Mouse (Mus musculus) embryonic facial prominence, embryonic 14.5 days (tissue): ENCODE results near the gene Tssc4. TPM values are rescaled to one million over a fixed set of nuclear protein-coding genes. Genes with fewer than 3 reads are reported as not detected.

ENCODE experiments used
- ATAC-seq: fragments of 200-750 bp; cut with Nextera tagmentation; 2 replicates; pipeline ENCODE4 v1.8.0; 2017; ENCODE audit warnings: low read depth, moderate number of reproducible peaks, moderate TSS enrichment
- DNase-seq: peaks from one replicate; pipeline ENCODE4 v3.0.0-alpha.2; 2015; ENCODE audit warnings: low spot score
- H3K27ac ChIP-seq: fragments of 300-500 bp; sonication (generic); replicated peaks from 2 replicates; pipeline ENCODE4 v1.5.1; 2014; ENCODE audit warnings: low read depth, mild to moderate bottlenecking, low read length, moderate library complexity
- H3K27me3 ChIP-seq: fragments of 300-500 bp; sonication (generic); replicated peaks from 2 replicates; pipeline ENCODE4 v1.6.1; 2014; ENCODE audit warnings: low read length; ENCODE audit not compliant: control insufficient read depth, insufficient read depth
- H3K36me3 ChIP-seq: fragments of 300-500 bp; sonication (generic); 2 replicates; pipeline ENCODE4 v1.6.1; 2014; ENCODE audit warnings: low read length, mixed read lengths; ENCODE audit not compliant: control insufficient read depth, insufficient read depth
- H3K4me1 ChIP-seq: fragments of 300-500 bp; sonication (generic); 2 replicates; pipeline ENCODE4 v1.6.1; 2014; ENCODE audit warnings: antibody characterized with exemption, low read length; ENCODE audit not compliant: control insufficient read depth, insufficient read depth
- H3K4me2 ChIP-seq: fragments of 300-500 bp; sonication (generic); 2 replicates; pipeline ENCODE4 v1.6.1; 2014; ENCODE audit warnings: low read depth, mild to moderate bottlenecking, low read length, moderate library complexity, mixed read lengths
- H3K4me3 ChIP-seq: fragments of 300-500 bp; sonication (generic); 2 replicates; pipeline ENCODE4 v1.5.1; 2014; ENCODE audit warnings: low read depth, mild to moderate bottlenecking, low read length
- H3K9ac ChIP-seq: fragments of 300-500 bp; sonication (generic); 2 replicates; pipeline ENCODE4 v1.6.1; 2014; ENCODE audit warnings: low read depth, mild to moderate bottlenecking, low read length, moderate library complexity, mixed read lengths
- H3K9me3 ChIP-seq: fragments of 300-500 bp; sonication (generic); 2 replicates; pipeline ENCODE4 v1.6.1; 2016; ENCODE audit warnings: low read length; ENCODE audit not compliant: control insufficient read depth
- WGBS: fragments of 180-500 bp; shearing (Covaris S2); extraction: QIAGEN DNeasy Blood & Tissue Kit; methylation state at CpG from one replicate; pipeline ENCODE4 v1.1.7; 2014; 5-methylcytosine and 5-hydroxymethylcytosine counted together
- polyA plus RNA-seq: library from polyadenylated mRNA; unstranded; fragments of >200 nt; fragmentation: Nextera tagmentation; extraction: Ambion mirVana; gene quantifications from 2 replicates; pipeline ENCODE4 v1.2.1, GENCODE M21; 2014

Gene Tssc4
- 52.2 and 66.7 TPM in 2 replicates for polyA plus RNA-seq

DNA sequence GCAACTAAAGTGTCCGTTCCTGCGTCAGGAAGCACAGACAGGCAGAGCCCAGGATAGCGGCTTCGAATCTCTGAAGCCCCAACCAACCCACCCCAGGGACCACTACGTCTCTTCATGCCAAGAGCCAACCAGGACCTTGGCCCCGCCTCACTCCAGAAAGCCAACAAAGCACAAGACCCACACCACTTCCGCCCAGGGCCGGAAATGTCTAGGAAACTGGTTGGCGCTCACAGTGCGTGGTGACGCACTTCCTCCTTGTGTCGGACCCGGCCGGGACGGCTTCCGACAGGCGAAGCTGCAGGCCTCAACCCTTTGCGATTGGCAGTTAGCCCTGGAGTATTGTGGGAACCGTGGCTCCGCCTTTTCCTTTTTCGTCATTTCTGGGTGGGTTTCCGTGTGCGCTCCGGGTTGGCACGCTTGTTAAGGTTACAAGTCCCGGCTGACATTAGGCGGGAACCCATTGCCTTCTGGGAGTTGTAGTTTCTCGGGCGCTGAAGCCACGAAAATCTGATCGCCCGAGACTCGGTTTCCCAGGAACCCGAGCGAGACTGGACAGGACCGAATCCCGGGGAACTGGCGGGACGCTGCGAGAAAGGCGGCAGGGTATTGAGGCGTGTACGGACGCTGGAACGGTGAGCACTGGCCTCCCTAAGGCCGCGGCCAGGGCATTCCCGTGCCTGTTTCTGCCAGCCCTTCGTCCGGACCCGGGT is at the start of gene Tssc4:
Gene Tssc4 (plus strand): TSS at position 368 of the 710 bp plus-strand sequence.
- peak; percentile 97 for ATAC-seq
- under 1% methylated on average over 47 of the region's 51 CpGs for WGBS
- Histone ChIP-seq H3K4me1 (peaks cover 18% of the 10 kb centered on the region), H3K9me3 (no peaks in the 10 kb centered on the region), H3K9ac (peak within 1 kb of the TSS; percentile 93), H3K4me3 (peak within 1 kb of the TSS; percentile 84), H3K4me2 (peak within 1 kb of the TSS; percentile 86), H3K36me3 (peaks cover 58% of the 10 kb centered on the region), H3K27ac (peak within 1 kb of the TSS; percentile 97), H3K27me3 (no peaks in the 10 kb centered on the region)
- peak; percentile 100 for DNase-seq

DNA sequence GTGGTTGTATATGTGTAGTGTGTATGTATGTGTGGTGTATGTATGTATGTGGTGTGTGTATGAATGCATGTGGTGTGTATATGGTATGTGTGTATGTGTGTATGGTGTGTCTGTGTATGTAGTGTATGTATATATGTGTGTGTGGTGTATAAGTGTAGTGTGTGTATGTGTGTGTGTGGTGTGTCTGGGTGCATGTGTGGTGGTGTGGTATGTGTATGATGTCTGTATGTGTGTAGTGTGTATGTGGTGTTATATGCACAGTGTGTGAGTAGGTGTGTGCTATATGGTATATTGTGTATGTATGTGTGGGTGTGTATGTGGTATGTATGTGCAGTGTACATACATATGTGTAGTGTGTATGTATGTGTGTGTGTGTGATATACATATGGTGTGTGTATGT is 49.0 kb upstream of the Tssc4 start:
- H3K27ac ChIP-seq, result no peak overlapping the region
- no peak for DNase-seq
- H3K27me3 ChIP-seq, result no peaks in the 10 kb centered on the region
- H3K36me3 ChIP-seq, result peaks cover 4% of the 10 kb centered on the region; the same call in 1 of the 2 replicates
- no peaks in the 10 kb centered on the region for H3K9me3 ChIP-seq
- ATAC-seq, result no peak
- no peak overlapping the region for H3K4me2 ChIP-seq
- H3K4me1 ChIP-seq, result peaks cover 14% of the 10 kb centered on the region
- no peak overlapping the region for H3K9ac ChIP-seq
- H3K4me3 ChIP-seq, result no peak overlapping the region

DNA sequence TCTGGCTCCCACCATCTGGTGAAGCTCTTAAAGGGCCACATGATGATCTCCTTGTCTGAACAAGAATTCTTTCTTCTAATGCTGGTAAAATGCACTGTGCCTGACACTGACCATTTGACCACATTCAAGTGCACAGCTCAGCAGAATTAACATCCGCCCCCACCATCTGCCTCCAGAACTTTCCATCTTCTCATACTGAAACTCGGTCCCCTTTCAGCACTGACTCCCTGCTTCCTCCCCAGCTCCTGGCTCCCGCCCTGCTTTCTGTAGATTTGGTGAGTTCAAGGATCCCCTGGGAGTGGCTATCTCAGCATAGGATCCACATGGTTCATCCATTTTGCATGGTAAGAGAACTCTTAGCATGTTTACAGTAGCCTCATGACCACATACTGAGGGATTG is 48.3 kb upstream of the Tssc4 start:
- no peaks in the 10 kb centered on the region for H3K9me3 ChIP-seq
- H3K27ac ChIP-seq, result no peak overlapping the region
- ATAC-seq (no peak), DNase-seq (no peak)
- no peak overlapping the region for H3K9ac ChIP-seq
- H3K4me3 ChIP-seq, result no peak overlapping the region
- no peaks in the 10 kb centered on the region for H3K27me3 ChIP-seq
- WGBS, result 71% methylated on average over 3 of the region's 3 CpGs
- peaks cover 7% of the 10 kb centered on the region for H3K4me1 ChIP-seq
- H3K36me3 ChIP-seq, result peaks cover 8% of the 10 kb centered on the region; the same call in 1 of the 2 replicates
- H3K4me2 ChIP-seq, result no peak overlapping the region

DNA sequence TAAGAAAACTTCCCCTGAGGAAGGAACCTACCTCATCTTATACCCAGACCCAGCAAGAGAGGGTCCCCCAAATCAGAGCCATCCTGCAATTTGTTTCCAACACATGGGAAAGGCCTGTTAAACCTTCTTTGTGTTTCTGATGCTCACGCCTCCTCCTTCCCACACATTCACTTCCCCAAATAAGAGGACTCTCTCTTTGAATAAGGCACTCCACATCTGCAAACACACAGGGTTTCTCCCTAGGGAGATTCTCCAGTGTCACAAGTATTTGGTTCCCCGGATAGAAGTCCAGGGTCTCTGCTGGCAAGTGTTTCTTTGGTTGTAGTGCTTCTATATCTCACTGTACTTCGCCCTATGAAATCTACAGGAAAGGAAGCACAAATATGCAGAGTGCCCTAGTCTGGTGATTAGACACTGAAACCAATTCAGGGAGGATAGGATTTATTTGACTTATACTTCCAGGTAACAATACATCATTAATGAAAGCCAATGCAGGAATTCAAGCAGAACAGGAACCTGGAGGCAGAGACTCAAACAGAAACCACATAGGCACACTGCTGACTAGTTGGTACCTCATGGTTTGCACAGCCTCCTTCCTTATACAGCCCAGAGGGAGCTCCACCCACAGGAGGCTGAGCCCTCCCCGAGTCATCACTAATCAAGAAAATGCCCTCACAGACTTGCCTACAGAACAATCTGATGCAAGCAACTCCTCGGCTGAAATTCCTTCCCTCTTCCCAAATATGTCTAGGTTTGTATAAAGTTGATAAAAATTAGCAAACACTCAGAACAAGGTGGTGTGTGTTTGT is 47.5 kb upstream of the Tssc4 start:
- no peaks in the 10 kb centered on the region for H3K9me3 ChIP-seq
- no peak overlapping the region for H3K27ac ChIP-seq
- H3K27me3 ChIP-seq, result no peaks in the 10 kb centered on the region
- ATAC-seq (no peak), DNase-seq (no peak)
- WGBS, result 52% methylated on average over 5 of the region's 5 CpGs
- H3K36me3 ChIP-seq, result peaks cover 8% of the 10 kb centered on the region; the same call in 1 of the 2 replicates
- H3K4me3 ChIP-seq, result no peak overlapping the region
- H3K4me1 ChIP-seq, result no peaks in the 10 kb centered on the region
- H3K4me2 ChIP-seq, result no peak overlapping the region
- no peak overlapping the region for H3K9ac ChIP-seq

DNA sequence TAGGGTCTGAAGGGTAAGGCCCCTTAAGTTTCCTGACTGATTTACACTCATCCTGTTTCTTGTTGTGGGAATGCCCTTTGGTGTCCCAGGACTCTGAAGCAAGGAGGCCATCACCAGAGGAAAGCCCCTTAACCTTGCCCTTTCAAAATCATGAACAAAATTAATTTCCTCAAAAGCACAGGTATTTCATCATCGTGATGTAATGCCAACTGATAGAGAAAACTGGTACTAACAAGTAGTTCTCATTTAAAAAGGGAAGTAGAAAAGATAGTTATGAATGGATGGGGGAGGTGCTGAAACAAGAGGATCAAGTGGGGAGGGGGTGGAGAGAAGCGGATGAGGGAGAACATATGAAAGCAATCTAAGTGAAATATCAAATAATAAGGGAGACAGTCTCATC is 45.5 kb upstream of the Tssc4 start:
- Histone ChIP-seq H3K4me3 (no peak overlapping the region), H3K36me3 (peaks cover 8% of the 10 kb centered on the region; the same call in 1 of the 2 replicates), H3K4me2 (no peak overlapping the region), H3K4me1 (no peaks in the 10 kb centered on the region), H3K27me3 (no peaks in the 10 kb centered on the region), H3K9me3 (no peaks in the 10 kb centered on the region), H3K9ac (no peak overlapping the region), H3K27ac (no peak overlapping the region)
- WGBS, result 89% methylated on average over 2 of the region's 2 CpGs
- ATAC-seq, result no peak
- no peak for DNase-seq

DNA sequence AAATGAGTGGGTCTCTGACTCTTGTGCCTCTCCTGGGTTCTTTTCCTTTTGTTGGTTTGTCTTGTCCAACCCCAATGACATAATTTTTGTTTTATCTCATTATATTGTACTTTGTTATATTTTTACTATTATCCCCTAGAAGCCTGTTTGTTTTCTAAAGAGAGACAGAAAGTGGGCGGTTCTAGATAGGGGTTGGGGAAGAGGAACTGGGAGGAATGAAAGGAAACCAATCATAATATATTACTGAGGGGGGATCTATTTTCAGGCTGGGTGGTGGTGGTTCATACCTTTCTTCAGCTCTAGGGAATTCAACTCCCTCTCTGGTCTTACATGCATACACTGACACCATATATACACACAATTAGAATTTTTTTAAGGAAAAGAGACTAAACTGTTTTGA is 44.8 kb upstream of the Tssc4 start:
- no peak overlapping the region for H3K9ac ChIP-seq
- ATAC-seq (no peak), DNase-seq (no peak)
- H3K27me3 ChIP-seq, result no peaks in the 10 kb centered on the region
- no peaks in the 10 kb centered on the region for H3K9me3 ChIP-seq
- no peak overlapping the region for H3K27ac ChIP-seq
- H3K4me1 ChIP-seq, result no peaks in the 10 kb centered on the region
- no peak overlapping the region for H3K4me3 ChIP-seq
- 86% methylated on average over 1 of the region's 1 CpGs for WGBS
- H3K36me3 ChIP-seq, result peaks cover 8% of the 10 kb centered on the region; the same call in 1 of the 2 replicates
- H3K4me2 ChIP-seq, result no peak overlapping the region

DNA sequence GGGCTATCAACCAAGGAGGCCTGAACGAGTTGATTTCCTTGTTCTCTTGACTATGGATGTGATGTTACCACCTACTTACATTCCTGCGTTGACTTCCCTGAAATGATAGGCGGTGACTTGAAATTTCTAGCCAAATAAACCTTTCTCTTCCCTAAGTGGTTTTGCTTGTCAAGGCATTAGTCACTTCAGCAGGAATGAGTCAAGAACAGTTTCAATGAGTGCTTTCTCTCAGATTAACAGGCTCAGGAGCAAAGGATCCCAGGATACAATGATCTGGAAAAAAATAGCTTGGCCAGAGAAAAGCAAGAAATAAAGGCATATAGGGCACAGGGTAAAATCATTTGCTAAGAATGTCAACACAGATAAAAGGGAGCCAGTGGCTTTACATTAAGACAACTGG is 43.6 kb upstream of the Tssc4 start:
- H3K9me3 ChIP-seq, result no peaks in the 10 kb centered on the region
- H3K27me3 ChIP-seq, result no peaks in the 10 kb centered on the region
- H3K4me3 ChIP-seq, result no peak overlapping the region
- H3K4me1 ChIP-seq, result no peaks in the 10 kb centered on the region
- no peak overlapping the region for H3K27ac ChIP-seq
- no peak overlapping the region for H3K9ac ChIP-seq
- no peak for DNase-seq
- WGBS, result 86% methylated on average over 3 of the region's 3 CpGs
- ATAC-seq, result no peak
- H3K4me2 ChIP-seq, result no peak overlapping the region
- H3K36me3 ChIP-seq, result peaks cover 11% of the 10 kb centered on the region

DNA sequence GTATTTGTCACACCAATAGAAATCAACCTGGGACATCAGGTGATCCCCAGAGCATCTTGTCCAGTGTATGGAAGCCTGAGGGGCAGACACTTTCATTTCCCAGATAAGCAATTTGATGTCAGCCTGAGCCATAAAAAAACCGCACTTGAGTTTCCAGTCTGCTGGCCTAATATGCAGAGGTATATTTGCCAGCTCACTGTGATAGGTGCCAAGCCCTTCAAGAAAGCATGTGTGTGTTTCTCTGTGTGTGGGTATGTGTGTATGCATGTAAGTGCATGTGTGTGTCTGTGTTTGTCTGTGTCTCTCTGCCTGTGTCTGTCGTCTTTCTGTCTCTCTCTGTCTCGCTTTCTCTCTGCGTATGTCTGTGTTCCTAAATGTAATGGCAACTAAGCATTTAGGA is 41.9 kb upstream of the Tssc4 start:
- no peaks in the 10 kb centered on the region for H3K27me3 ChIP-seq
- no peak for DNase-seq
- H3K4me3 ChIP-seq, result no peak overlapping the region
- no peaks in the 10 kb centered on the region for H3K4me1 ChIP-seq
- no peak overlapping the region for H3K4me2 ChIP-seq
- H3K9ac ChIP-seq, result no peak overlapping the region
- no peak for ATAC-seq
- H3K27ac ChIP-seq, result no peak overlapping the region
- no peaks in the 10 kb centered on the region for H3K9me3 ChIP-seq
- WGBS, result 80% methylated on average over 4 of the region's 4 CpGs
- peaks cover 16% of the 10 kb centered on the region for H3K36me3 ChIP-seq
